Comparison of ENCODE assay signal across 13 mouse cellular contexts in genomic region chr16:77291723-77292316, GRCm38 (mm10).
DNase-seq lines count a peak whose midpoint lies in the region; ATAC-seq and TF ChIP-seq lines count a peak whose summit lies in the region.
"Had no signal": no experiment of that assay in that cellular context is flagged by ENCODE, and none has a peak within 500 bp of the region (broad histone marks: within the 10 kb centered on the region; RNA-seq: fewer than 3 reads in every experiment).

No protein-coding gene starts in this region.

- intact Hi-C loops in left cerebral cortex, adult 2 months (cut with DNase I), result no loop called here
- intact Hi-C loops in left cerebral cortex, postnatal 10 days (cut with DNase I), result no loop called here

- H3K36me3 ChIP-seq in forebrain, embryonic 12.5 days (replicated peaks), result no peaks in the 10 kb centered on the region
- no peaks in the 10 kb centered on the region for H3K36me3 ChIP-seq in hindbrain, postnatal 0 days (ENCODE audit: insufficient read depth, low read length)
- H3K36me3 ChIP-seq: limb, embryonic 13.5 days had no signal

- no peaks in the 10 kb centered on the region for H3K27me3 ChIP-seq in forebrain, embryonic 12.5 days
- no peaks in the 10 kb centered on the region for H3K27me3 ChIP-seq in hindbrain, postnatal 0 days (ENCODE audit: insufficient read depth, low read length)
- H3K27me3 ChIP-seq: limb, embryonic 13.5 days had no signal

- peak overlapping the region; percentile 29 for H3K4me2 ChIP-seq in forebrain, embryonic 12.5 days
- peak overlapping the region; percentile 27 for H3K4me2 ChIP-seq in hindbrain, postnatal 0 days (ENCODE audit: low read depth, low read length)
- H3K4me2 ChIP-seq: limb, embryonic 13.5 days had no signal

- H3K9ac ChIP-seq in forebrain, embryonic 12.5 days, result no peak overlapping the region
- no peak overlapping the region for H3K9ac ChIP-seq in hindbrain, postnatal 0 days (replicated peaks; ENCODE audit: low read length)
- H3K9ac ChIP-seq: limb, embryonic 13.5 days had no signal

- H3K4me1 ChIP-seq in forebrain, embryonic 12.5 days, result peaks cover 21% of the 10 kb centered on the region; the same call in 1 of the 2 replicates
- peaks cover 5% of the 10 kb centered on the region; the same call in 1 of the 2 replicates for H3K4me1 ChIP-seq in hindbrain, postnatal 0 days (ENCODE audit: insufficient read depth, low read length)
- H3K4me1 ChIP-seq in olfactory bulb, adult 2 months (ENCODE audit: control insufficient read depth, insufficient read depth, low read length), result no peaks in the 10 kb centered on the region

- WGBS in forebrain, embryonic 12.5 days, result 29% methylated on average over 8 of the region's 8 CpGs
- WGBS in hindbrain, postnatal 0 days, result 52% methylated on average over 8 of the region's 8 CpGs
- WGBS in olfactory bulb, adult 2 months, result 26% methylated on average over 8 of the region's 8 CpGs

- ATAC-seq in forebrain, embryonic 12.5 days (ENCODE audit: low FRiP score), result peak; percentile 90
- ATAC-seq in hindbrain, postnatal 0 days, result no peak

- no peaks in the 10 kb centered on the region for H3K9me3 ChIP-seq in forebrain, embryonic 12.5 days
- H3K9me3 ChIP-seq in hindbrain, postnatal 0 days (ENCODE audit: low read length), result no peaks in the 10 kb centered on the region
- H3K9me3 ChIP-seq: limb, embryonic 13.5 days had no signal

- peak overlapping the region; percentile 48 for H3K27ac ChIP-seq in left cerebral cortex, adult 2 months
- H3K27ac ChIP-seq in forebrain, embryonic 12.5 days, result peak overlapping the region; percentile 78
- H3K27ac ChIP-seq in hindbrain, postnatal 0 days, result peak overlapping the region; percentile 59
- peak overlapping the region; percentile 67 for H3K27ac ChIP-seq in olfactory bulb, adult 2 months (ENCODE audit: insufficient read depth, low read depth, low read length)
- H3K27ac ChIP-seq: heart, adult 2 months; limb, embryonic 13.5 days had no signal

- no peak for TF ChIP-seq POLR2A in olfactory bulb, adult 2 months (IDR thresholded peaks at IDR 0.05; ENCODE audit: insufficient read depth, low read depth, low read length)

- TF ChIP-seq CTCF in left cerebral cortex, adult 2 months (IDR thresholded peaks at IDR 0.05), result no peak
- no peak for TF ChIP-seq CTCF in hindbrain, postnatal 0 days (IDR thresholded peaks at IDR 0.05; ENCODE audit: low read depth)
- TF ChIP-seq CTCF in olfactory bulb, adult 2 months (IDR thresholded peaks at IDR 0.05; ENCODE audit: insufficient read depth, low read depth, low read length), result no peak

- no peak for DNase-seq in left cerebral cortex, adult 2 months (ENCODE audit: extremely low spot score in 1 of 2, low spot score in 2 of 2)
- DNase-seq in left cerebral cortex, postnatal 10 days (ENCODE audit: extremely low spot score in 1 of 2, low spot score in 2 of 2), result no peak
- DNase-seq in hindbrain, postnatal 0 days (ENCODE audit: low spot score), result peak; percentile 6
- DNase-seq in cerebellum, adult 11 months, result no peak
- DNase-seq in right cerebral cortex, postnatal 36 days (ENCODE audit: low spot score in 2 of 2), result no peak
- DNase-seq: adrenal gland, postnatal 10 days; cerebellum, adult 9-11 months; heart, adult 2 months; thymus, postnatal 25 days had no signal

- no peak overlapping the region for H3K4me3 ChIP-seq in left cerebral cortex, adult 2 months
- H3K4me3 ChIP-seq in forebrain, embryonic 12.5 days (replicated peaks), result no peak overlapping the region
- H3K4me3 ChIP-seq in hindbrain, postnatal 0 days (ENCODE audit: low read length), result no peak overlapping the region
- H3K4me3 ChIP-seq in olfactory bulb, adult 2 months (ENCODE audit: insufficient read depth, low read depth, low read length), result no peak overlapping the region
- H3K4me3 ChIP-seq: erythroblast, embryonic 14.5 days; heart, adult 2 months; limb, embryonic 13.5 days had no signal
